Mouse (Mus musculus): ENCODE measurements around the gene Gm21783. TPM values are rescaled to one million over a fixed set of nuclear protein-coding genes. Genes with fewer than 3 reads are reported as not detected.
"Not testable (repeated sequence)": the region's sequence is repeated elsewhere in the genome, so short reads cannot be mapped to it uniquely, and the experiment has no call there.

Gm21783 gene
- polyA plus RNA-seq (2015; fragmentation: Nextera tagmentation; extraction: Ambion mirVana): not detected in 2 replicates

DNA sequence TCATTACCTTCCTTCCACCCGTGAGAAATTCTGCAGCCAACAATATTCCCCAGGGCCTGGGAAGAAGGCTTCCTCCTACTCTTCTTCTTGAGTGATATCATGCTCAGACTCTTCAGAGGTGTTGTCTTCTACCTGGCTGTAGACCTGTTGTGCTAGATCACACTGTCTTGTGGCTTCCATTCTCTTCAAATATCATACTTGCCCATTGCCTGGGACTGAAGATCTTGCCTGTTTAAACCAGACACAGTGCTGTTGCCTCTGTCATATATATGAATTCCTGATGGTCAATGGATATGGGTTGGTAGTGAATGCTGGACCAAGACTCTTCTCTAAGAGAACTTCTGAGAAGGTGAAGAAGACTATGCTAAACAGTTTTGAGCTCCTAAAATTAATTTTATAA lies at the start of gene Gm21783:
Gene Gm21783 (minus strand): TSS at position 101 of the 400 bp plus-strand sequence.
- not testable (repeated sequence) for DNase-seq (ENCODE audit: low spot score)
- no CpG with 5 or more reads among the region's 1 CpGs for WGBS

More for the DNA sequence above, at the start of gene Gm21783:
- H3K27ac ChIP-seq; H3K4me3 ChIP-seq (replicated peaks; ENCODE audit: low read depth, low read length); H3K36me3 ChIP-seq (ENCODE audit: insufficient read depth, low read length); H3K9ac ChIP-seq (ENCODE audit: low read depth, low read length); H3K9me3 ChIP-seq (replicated peaks; ENCODE audit: low read length); ATAC-seq (replicated peaks; ENCODE audit: low FRiP score, low read depth); H3K4me2 ChIP-seq (ENCODE audit: low read length); H3K27me3 ChIP-seq (ENCODE audit: insufficient read depth, low read length); H3K4me1 ChIP-seq (replicated peaks; ENCODE audit: insufficient read depth, low read length): not testable (repeated sequence)

All from kidney, postnatal 0 days (tissue).